Mouse (Mus musculus): ENCODE results near the gene 2510039O18Rik.

2510039O18Rik gene

DNA sequence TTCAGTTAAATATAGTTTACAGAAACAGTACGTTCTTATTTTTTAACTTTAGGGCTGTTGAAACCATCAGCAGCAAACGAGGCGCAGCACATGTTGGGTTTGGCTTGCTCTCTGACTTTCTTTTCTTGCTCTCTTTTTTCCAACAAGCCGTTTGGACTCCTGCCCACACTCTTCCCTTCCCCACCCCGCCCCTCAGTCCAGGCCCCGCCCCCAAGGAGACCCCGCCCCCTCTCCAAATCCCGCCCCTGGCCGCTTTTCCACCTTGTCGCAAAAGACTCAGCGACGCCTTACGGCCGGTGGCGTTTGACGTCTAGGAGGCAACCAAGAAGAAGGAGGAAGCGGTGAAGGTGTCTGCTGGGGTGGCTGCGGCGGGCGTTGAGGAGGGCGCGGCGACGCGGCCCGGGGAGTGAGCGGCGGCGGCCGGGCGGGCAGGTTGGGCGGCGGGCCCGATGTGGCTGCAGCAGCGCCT is at the start of gene 2510039O18Rik:
Gene 2510039O18Rik, plus strand, starts transcription at position 320 of the 469 bp plus-strand sequence.
- DNase-seq (ENCODE audit: low read depth, low spot score): peak; percentile 90

DNA sequence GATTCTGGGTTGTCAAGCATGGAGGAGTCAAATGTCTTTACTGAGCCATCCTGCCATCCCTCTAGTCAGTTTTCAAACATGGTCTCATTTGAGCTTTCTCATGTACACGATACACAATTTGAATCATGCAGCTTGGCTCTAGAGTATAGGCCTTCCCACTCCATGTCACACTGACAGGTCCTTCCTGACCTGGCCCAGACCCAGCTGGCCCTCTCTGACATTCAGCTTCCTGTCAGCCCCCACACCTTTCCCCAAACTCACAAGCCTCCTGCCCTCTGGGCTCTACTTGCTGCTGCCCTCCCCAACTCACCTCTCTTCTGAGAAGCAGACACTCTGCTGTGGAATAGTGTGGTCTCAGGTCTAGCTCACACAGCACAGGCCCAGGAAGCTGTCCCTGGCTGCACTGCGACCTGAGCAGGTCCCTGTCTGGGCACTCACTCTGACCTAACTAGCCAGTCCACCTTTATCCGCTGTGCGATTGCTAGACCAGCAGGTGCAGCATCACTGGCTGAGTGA is 44.8 kb upstream of the 2510039O18Rik start:
- DNase-seq (ENCODE audit: low read depth, low spot score): no peak

DNA sequence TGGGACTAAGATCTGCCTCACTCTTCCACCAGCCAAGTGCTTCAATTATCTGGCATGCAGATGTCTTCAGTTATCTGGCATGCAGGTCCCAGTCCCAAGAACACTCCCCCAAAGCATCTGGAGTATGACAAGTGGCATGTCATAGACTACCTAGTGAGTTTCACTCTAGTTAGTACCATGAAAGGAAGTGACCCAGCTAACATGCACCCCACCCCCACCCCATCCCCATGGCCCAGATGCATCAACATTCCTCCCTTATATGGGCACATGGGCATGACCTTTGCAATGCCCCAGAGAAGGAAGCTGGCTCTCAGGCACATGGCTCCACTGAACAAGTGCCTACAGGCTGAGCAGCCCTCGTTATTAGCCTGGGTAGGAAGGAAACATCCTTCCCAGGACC is 44.3 kb upstream of the 2510039O18Rik start:
- no peak for DNase-seq (ENCODE audit: low read depth, low spot score)

DNA sequence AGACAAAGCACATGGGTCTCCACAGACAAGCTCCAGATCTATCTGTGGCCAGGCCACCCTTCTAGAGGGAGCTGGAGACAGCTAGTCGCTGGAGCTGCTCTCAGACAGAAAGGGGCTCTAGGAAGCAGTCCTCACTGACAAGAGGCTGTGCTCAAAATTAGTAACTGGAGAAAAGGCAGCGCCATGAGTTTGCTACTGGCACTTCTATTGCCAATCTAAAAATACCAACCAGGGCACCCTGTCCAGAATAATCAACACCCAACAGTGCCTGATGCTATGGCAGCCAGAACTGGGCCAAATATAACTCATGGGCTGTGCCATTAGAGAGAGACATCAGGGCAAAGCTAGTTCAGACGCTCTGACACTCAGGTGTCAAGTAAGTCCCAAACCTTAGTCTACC is 43.3 kb upstream of the 2510039O18Rik start:
- DNase-seq (ENCODE audit: low read depth, low spot score): no peak

DNA sequence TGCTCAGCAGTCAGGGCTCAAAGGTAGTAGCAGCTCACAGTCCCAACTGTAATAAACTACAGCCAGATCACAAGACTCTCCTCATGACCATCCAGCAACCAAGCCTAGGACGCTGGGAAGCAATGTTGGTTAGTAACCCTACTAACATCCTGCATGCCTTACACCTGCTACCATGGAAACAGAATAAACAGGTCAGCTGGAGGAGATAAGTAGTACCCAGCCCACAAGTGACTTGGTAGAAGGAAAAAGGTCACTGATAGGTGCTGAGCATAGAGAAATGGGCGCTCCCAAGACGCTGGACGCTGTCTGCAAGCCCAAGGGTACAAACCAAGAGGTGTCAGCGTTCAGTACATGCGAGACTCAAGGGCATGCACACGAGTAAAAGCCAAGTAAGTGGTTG is 40.2 kb upstream of the 2510039O18Rik start:
- DNase-seq (ENCODE audit: low read depth, low spot score): no peak

DNA sequence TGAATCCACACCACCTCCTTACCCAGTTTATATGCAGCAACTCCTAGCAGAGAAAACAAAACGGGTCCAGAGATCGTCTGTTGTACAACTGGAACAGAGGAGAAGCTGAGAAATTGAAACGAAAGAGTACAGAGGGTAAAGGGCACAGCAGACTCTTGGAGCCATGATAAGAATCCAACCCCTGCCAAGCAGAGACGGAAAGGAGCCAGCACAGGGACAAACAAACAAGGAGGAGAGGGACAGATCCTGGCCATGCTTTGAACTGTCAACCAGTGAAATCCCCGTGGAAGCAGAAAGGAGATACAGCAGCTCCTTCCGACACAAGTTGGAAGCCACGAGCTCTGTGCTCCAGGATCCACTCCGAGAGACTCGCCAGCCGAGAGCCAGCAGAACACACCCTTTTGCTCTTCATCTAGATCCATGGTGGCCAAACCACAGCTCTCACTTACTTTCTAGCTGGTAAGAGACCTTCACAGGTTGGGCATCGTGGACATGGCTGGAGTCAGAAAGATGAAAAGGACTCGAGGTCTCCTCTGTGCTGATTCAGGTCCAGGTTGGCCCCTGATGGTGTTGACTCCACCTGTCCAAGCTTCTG is 37.7 kb upstream of the 2510039O18Rik start:
- DNase-seq (ENCODE audit: low read depth, low spot score): no peak

DNA sequence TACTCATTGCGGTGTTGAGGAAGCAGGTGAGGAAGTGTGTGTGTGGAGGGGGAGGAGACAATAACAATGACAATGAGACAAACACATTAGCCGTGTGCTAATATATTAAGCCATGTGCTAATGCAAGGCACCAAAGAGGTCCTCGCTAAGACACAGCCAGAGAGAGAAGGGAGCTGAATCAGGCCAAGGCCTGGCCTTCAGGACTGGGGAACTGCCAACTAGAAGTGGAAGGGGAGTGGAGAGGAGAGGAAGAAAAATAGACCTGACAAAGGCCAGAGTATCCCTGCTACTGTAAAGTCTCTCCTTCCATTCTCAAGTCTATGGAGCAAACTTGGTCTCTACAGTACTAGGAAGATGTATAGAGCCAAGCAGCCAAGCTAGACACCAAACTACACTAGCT is 37.1 kb upstream of the 2510039O18Rik start:
- DNase-seq (ENCODE audit: low read depth, low spot score): no peak

DNA sequence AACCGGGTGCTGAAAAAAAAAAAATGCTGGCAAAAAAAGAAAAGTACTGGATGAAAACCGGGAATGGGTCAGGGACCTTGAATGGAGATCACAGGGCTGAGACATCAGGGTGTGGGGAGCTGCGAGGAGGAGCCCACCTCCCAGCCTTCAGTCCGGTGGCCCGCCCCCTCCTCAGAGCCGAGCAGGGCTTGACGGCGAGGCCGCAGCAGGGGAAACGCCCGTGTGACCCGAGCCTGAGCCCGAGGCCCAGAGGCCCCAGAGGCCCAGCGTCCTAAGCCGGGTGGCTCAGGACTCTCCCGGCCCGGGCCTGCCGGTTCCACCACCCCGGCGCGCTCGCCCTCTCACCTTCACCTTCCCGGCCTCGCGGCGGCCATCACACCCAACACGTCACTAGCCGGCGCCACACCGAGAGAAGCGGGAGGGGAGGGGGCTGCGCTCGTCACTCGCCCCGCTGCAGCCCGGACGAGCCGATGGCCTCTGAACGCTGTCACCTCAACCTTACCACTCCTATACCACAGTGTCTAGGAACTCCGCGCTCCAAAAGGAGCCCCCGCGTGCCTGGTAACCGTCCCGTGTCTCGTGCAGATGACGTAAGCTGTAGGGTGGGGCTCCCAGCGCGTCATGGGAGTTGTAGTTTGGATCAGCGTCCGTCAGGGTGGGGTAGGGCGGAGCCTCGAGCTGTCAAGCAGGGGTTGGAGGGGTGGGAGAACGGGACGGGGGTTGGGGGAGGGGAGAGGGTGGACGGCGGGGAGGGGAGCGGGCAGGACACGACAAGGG is 36.2 kb upstream of the 2510039O18Rik start, which contains the start of gene Mfn2:
Gene Mfn2, minus strand, starts transcription at position 392 of the 777 bp plus-strand sequence.
- peak; percentile 89 for DNase-seq (ENCODE audit: low read depth, low spot score)

DNA sequence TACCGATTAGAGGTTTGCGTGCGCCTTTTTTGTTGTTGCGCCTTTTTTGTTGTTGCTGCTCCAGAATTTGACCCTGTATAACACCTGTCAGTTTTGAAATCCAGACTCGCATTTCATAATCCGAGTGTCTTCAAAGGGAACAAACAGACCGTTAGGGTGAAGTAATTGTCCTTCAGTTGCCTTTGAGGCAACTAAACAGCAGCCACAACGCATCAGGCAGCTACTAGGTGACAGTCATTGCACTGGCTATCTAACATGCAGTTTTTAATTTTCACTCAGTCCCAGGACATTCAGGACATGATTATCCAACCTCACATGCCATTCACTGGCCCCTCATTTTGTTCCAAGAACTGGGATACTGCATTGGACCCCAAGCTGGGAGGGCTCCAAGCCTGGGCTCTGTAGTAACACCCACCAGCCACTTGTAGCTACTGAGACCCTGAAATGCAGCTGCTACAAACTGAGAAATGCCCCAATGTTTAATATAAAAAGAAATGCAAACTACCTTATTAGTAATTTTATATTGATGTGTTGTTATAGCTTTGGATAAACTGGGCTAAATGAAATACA is 35.5 kb upstream of the 2510039O18Rik start:
- DNase-seq (ENCODE audit: low read depth, low spot score): no peak

DNA sequence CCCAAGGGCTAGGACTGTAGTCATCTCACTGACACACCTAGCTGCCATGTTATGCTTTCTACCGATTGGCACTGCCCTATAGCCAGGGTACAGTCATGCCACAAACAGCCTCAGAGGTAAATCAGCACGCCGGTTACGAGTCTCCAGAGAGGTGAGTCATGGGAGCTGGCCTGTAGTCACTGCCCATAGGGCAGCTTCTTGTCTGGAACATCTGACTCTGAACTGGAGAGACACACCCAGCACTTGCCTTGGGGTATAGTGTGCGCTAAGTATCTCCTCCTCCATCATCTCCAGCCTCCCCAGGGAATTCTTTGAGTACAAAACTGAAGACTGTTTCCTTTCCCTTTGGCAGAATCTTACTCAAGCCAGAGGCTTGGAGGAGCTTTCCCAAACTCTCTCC is 34.5 kb upstream of the 2510039O18Rik start:
- DNase-seq (ENCODE audit: low read depth, low spot score): no peak

DNA sequence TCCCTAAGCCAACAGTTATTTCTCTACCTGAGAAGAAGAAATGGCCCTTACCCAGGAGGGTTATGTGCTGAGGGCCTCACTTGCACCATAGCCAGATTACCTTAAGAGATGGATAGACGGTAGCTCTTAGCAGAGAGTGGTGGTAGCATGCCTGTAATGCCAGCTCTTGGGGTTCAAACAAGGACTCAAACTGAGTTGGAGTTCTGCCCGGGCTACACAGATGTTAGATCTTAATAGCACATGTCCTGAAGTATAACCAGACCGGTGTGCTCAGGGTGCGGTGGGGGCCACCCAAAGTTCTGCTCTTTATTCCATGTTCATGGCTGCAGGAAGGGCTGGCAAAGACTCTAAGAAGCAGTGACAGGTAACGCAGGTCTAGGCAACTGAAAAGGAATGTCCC is 31.2 kb upstream of the 2510039O18Rik start:
- DNase-seq (ENCODE audit: low read depth, low spot score): no peak

DNA sequence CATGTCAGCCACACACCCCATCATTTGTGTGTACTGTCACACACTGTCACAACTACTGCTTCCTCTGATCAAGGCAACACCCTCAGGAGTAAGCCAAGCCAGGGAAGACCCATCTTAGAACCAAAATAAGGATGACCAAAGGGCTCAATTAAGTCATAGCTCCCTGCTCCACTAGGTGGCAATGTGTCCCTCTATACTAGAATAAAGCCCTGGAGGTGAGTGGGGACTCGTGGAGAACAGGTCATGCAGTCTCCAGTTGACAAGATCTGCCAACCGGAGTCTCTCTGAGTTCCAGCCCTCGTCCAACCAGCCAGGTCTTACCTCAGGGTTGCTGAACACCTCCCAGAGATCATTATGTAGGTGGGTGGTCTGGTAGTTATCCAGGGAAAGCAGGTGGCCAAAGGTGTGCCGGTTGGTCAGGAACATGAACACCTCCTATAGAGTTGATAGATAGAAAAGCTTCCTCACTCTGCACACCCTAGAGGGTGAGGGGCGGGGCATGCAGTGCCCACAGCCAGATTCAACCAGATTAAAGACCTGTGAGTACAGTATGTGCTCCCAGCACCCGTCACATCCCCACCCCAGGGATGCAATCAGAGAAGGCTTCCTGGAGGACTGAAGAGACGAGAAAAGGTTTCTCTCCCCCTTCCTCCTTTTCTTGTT is 22.1 kb upstream of the 2510039O18Rik start:
- peak; percentile 74 for DNase-seq (ENCODE audit: low read depth, low spot score)

DNA sequence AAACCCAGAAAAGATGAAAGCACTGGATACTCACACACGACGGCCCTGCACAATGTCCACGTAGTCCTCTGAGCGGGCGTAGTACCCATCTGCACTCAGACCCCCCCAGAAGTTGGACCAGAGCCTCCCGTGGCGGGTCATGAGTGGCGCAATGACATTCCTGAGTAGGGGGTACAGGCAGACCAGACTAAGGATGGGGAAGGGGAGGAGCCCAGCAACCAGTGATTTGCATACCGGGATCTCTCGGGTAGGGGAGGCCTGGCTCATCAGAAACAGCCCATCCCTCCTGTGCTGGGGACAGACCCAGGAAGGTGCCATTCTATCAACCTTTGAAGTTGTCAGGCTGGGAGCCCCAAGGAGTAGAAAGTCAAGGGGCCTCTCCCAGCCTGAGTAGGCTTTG is 19.7 kb upstream of the 2510039O18Rik start:
- no peak for DNase-seq (ENCODE audit: low read depth, low spot score)

DNA sequence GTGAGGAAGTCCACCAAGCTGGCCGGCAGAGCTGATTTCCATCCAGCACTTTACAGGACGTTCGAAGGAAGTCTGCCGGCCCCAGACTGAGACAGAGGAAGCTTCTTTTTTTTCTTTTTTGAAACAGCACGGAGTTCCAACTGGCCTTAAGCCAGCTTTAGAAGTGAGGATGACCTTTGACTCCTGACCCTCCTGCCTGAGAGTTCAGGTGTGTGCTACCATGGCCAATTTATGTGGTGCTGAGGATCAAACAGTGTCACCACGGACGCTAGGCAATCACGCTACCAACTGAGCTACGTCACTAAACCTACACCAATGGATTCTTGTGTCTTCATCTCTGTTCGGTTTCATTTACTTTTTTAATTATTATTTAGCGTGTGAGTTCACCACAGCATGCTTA is 18.4 kb upstream of the 2510039O18Rik start:
- DNase-seq (ENCODE audit: low read depth, low spot score): no peak

DNA sequence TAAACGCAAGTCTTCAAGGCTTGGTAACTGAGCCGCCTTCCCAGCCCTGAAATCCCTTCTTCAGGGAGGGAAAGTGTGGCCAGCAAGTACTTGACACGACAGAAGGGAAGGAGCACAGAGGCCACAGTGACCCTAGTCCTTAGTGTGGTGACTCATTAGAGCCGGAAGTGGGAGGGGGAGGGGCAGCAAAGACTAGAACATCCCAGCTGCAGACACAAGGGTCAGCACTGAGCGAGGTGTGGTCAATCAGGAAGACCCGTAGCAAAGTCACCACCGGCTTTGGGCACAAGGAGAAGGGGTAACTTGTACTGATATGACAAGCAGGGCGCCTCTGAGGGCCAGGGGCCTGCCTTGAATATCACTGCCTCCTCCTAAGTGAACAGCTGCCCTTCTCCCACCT is 13.0 kb upstream of the 2510039O18Rik start:
- no peak for DNase-seq (ENCODE audit: low read depth, low spot score)

DNA sequence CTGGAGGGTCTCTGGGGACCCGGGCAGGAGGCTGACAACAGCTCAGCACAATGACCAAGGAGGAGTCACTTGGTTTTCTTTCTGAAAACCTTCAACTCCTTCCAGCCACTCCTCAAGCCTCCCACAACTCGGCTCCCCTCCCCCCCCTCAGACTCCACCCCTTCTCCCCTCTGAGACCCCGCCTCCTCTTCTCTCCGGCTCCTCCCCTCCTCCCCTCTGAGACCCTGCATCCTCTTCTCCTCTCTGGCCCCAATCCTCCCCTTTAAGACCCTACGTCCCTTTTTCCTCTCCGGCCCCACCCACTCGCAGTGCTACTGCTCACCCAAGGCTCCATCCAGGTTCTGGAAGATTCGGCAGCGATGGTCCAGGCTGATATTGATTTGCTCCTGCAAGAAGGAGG is 12.6 kb upstream of the 2510039O18Rik start:
- no peak for DNase-seq (ENCODE audit: low read depth, low spot score)

DNA sequence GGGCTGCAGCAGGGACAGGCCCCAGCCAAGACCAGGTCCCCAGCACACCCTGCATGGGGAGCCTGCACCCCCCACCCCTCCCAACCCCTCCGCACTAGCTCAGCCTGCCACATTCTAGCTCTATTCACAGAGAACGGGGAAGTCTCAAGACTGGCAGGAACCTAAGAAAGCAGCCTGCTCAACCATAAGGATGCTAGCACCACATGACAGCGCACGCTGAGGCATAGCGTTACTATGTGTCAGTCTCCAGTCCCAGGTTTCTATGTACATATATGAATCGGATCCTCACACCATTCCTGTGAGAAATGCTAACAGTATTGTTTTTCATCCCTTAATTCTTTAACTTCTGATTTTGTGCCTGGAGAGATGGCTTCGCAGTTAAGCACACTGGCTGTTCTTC is 12.2 kb upstream of the 2510039O18Rik start:
- no peak for DNase-seq (ENCODE audit: low read depth, low spot score)

DNA sequence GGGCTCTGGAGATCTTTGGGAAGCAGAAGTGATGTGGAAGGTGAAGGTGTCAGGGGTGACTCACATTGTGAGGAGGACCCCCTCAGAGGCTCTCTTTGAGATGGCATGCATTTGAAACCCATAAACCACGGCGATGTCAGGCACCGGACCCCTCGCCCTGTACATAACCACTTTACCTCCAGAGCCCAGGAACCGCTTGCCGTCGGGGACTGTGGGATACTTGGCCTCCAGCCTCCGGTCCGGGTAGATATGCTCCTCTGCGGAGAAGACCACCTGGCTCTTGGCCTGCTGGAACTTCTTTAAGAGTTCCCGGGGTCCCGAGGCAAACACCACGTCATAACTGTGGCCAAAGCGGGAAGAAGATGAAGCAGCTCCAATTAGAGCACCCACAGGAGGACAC is 9.7 kb upstream of the 2510039O18Rik start:
- no peak for DNase-seq (ENCODE audit: low read depth, low spot score)

DNA sequence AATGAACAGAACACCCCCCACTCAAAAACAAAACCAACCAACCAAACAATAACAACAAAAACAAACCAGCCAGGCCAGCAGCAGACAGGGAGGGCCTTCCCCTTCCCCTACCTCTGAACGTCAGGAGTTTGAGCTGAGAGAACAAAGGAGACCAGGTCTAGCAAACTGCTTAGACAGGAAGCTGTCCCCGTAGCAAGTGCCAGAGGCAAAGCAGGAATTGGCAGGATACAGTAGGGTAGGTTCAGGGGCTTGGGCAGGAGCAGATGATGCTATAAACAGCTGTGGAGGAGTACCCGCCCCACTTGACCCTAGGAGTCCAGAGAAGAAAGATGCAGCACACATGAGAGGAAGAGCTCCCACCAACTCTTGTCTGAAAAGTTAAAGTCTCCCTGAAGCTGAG is 6.6 kb upstream of the 2510039O18Rik start:
- no peak for DNase-seq (ENCODE audit: low read depth, low spot score)

DNA sequence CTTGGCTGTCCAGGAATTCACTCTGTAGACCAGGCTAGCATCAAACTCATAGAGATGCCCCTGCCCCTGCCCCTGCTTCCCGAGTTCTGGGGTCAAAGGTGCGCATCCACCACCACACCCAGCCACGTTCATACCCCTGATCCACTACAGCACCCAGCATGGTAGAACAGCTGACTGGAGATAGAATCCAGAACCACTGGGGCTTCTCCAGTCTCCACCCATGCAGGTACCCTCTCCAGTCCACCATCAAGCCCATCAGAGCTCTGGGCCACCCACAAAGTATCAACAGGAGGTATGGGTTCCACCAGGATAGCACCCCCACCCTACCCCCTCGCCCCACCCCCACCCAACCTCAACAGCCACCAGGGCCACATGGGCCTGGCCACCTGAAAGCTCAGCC is 6.1 kb upstream of the 2510039O18Rik start:
- DNase-seq (ENCODE audit: low read depth, low spot score): no peak

DNA sequence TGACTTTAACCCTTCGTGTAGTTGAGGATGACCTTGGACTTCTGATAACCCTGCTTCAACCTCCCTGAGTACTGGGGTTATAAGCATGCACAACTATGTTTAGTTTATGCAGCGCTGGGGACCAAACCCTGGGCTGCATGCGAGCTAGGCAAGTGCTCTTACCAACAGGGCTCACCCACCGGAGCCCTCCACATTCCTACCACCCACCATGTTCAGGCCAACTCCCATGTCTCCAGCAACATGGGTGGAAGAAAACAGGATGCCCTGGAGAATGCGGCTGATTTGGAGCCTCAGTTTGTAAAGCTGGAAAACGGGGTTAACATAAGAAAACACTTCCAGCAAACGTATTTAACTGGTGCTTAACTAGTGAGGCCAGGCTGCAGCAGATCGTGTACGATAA is 4.8 kb upstream of the 2510039O18Rik start:
- no peak for DNase-seq (ENCODE audit: low read depth, low spot score)

DNA sequence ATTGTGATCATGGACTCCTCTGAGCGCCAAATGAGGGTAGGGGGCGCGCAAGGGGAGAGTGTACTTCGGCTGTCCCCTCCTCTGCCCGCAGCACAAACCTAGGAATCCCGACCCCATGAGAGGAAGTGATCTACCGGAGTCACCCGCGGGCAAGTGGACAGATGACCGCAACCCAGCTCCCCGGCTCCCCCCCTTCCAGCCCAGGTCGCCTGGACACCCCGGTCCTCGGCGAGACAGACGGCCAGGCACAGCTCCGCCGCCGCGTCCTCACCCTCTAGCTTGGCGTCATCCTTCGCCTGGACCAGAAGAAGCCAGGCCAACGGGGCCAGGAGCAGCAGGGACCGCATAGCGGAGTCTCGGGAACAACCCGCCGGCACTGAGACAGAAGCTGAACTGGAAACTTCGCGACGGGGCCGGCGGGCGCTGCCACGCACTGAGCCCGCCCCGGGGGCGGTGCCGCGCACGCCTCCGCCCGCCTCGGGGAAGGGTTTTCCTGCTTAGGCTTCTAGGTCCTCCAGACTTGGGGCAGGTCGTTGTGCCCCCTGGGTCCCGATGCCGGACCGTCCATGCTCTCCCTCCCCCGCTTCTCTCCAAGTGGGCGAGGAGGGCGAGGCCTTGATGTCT is 4.3 kb upstream of the 2510039O18Rik start, which contains the start of gene Plod1:
Gene Plod1, minus strand, starts transcription at position 437 of the 624 bp plus-strand sequence.
- peak; percentile 28 for DNase-seq (ENCODE audit: low read depth, low spot score)

All from ES-CJ7 (cell line).